ENCODE assay signal across 24 mouse cellular contexts in the genomic region with DNA sequence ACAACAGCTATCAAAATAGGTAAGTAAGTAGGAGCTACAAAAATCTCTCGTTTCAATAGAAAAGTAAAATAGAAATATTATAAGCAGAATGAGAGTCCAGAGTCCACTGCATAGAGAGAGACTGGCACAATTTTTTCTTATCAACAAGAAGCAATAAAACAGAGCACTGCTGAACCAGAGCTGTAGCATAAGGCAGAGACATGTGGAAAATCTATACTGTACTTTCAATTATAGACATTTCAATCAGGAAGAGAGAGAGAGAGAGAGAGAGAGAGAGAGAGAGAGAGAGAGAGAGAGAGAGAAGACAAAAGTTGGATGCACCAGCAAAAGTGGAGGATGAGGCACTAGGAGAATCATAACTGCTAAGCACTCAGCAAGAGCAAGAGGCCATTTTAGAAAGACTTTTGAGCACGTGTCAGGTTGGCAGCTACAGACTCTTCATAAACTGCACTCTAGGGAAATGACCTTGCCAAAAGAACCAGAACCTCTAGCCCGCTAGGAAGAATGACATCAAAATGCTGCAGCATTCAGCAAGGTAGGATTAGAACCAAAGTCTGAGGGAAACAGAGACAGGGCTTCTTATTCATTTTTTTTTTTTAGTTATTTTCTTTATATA. TPM values are rescaled to one million over a fixed set of nuclear protein-coding genes. Genes with fewer than 3 reads are reported as not detected.
"Had no signal": no experiment of that assay in that cellular context is flagged by ENCODE, and none has a peak within 500 bp of the region (broad histone marks: within the 10 kb centered on the region; RNA-seq: fewer than 3 reads in every experiment).

No protein-coding gene starts in this region.

- ATAC-seq: liver, postnatal 0 days; lung, postnatal 0 days; midbrain, embryonic 13.5 days; midbrain, embryonic 15.5 days had no signal

- H3K27ac ChIP-seq: liver, embryonic 15.5 days; lung, embryonic 15.5 days; macrophage; midbrain, embryonic 13.5 days; midbrain, embryonic 15.5 days; neural tube, embryonic 12.5 days had no signal

- H3K9ac ChIP-seq: liver, embryonic 15.5 days; liver, postnatal 0 days; lung, embryonic 15.5 days; midbrain, embryonic 13.5 days; midbrain, embryonic 15.5 days; neural tube, embryonic 12.5 days had no signal

- H3K4me2 ChIP-seq: liver, embryonic 15.5 days; lung, embryonic 15.5 days; midbrain, embryonic 11.5 days; midbrain, embryonic 13.5 days; midbrain, embryonic 15.5 days; neural tube, embryonic 12.5 days had no signal

- H3K36me3 ChIP-seq: liver, embryonic 15.5 days; lung, embryonic 15.5 days; midbrain, embryonic 13.5 days; midbrain, embryonic 15.5 days; neural tube, embryonic 12.5 days had no signal

- H3K4me1 ChIP-seq: liver, embryonic 15.5 days; lung, embryonic 15.5 days; megakaryocyte, embryonic 14.5 days; midbrain, embryonic 13.5 days; midbrain, embryonic 15.5 days; neural tube, embryonic 12.5 days had no signal

- H3K27me3 ChIP-seq: liver, embryonic 15.5 days; lung, embryonic 15.5 days; megakaryocyte, embryonic 14.5 days; midbrain, embryonic 13.5 days; midbrain, embryonic 15.5 days; neural tube, embryonic 12.5 days had no signal

- H3K9me3 ChIP-seq: liver, embryonic 15.5 days; lung, embryonic 15.5 days; megakaryocyte, embryonic 14.5 days; midbrain, embryonic 13.5 days; midbrain, embryonic 15.5 days; neural tube, embryonic 12.5 days had no signal

- H3K4me3 ChIP-seq: liver, embryonic 15.5 days; lung, embryonic 15.5 days; megakaryocyte, embryonic 14.5 days; midbrain, embryonic 13.5 days; midbrain, embryonic 15.5 days; neural tube, embryonic 12.5 days had no signal

- DNase-seq: liver, postnatal 0 days; lung, adult 2 months; lung, postnatal 14 days; lung, postnatal 36 days; right cerebral cortex, postnatal 14 days; spleen, adult 18-20 months; thymus, adult 18-20 months; thymus, postnatal 25 days; thymus, postnatal 4 days had no signal

RNA-seq across cellular contexts. Expression of a gene that starts 26.3 kb away (rescaled TPM):
- total RNA-seq: midbrain, postnatal 0 days; monocyte, adult 5-6 weeks had no signal
- polyA plus RNA-seq: midbrain, embryonic 11.5 days; midbrain, embryonic 13.5 days; midbrain, postnatal 0 days; neural tube, embryonic 14.5 days had no signal

RNA-seq across cellular contexts. Expression of a gene that starts 38.8 kb away (rescaled TPM):
- total RNA-seq: megakaryocyte progenitor cell, adult 5-6 weeks; monocyte, adult 5-6 weeks; neutrophil, adult 5-6 weeks had no signal
- polyA plus RNA-seq: liver, embryonic 15.5 days; liver, postnatal 0 days; lung, postnatal 0 days; macrophage; midbrain, embryonic 11.5 days; midbrain, embryonic 13.5 days; midbrain, embryonic 15.5 days; neural tube, embryonic 12.5 days; neural tube, embryonic 14.5 days; stomach, embryonic 14.5 days had no signal
